Mouse (Mus musculus) forebrain, embryonic 12.5 days (tissue): ENCODE data around the gene Gm5136. TPM values are rescaled to one million over a fixed set of nuclear protein-coding genes. Genes with fewer than 3 reads are reported as not detected.

Experiments used
- ATAC-seq: fragments of 200-750 bp; cut with Nextera tagmentation; 2 replicates; pipeline ENCODE4 v1.8.0; 2017; ENCODE audit warnings: moderate TSS enrichment; ENCODE audit not compliant: low FRiP score
- H3K27ac ChIP-seq: fragments of 300-500 bp; sonication (generic); 2 replicates; pipeline ENCODE4 v1.5.1; 2016; ENCODE audit warnings: mild to moderate bottlenecking
- H3K27me3 ChIP-seq: fragments of 300-500 bp; sonication (generic); 2 replicates; pipeline ENCODE4 v1.6.1; 2016; ENCODE audit warnings: mild to moderate bottlenecking
- H3K36me3 ChIP-seq: fragments of 300-500 bp; sonication (generic); replicated peaks from 2 replicates; pipeline ENCODE4 v1.6.1; 2016; ENCODE audit warnings: mild to moderate bottlenecking
- H3K4me1 ChIP-seq: fragments of 300-500 bp; sonication (generic); 2 replicates; pipeline ENCODE4 v1.6.1; 2016
- H3K4me2 ChIP-seq: fragments of 300-500 bp; sonication (generic); 2 replicates; pipeline ENCODE4 v1.6.1; 2016; ENCODE audit warnings: mild to moderate bottlenecking, moderate library complexity
- H3K4me3 ChIP-seq: fragments of 300-500 bp; sonication (generic); replicated peaks from 2 replicates; pipeline ENCODE4 v1.5.1; 2016; ENCODE audit warnings: mild to moderate bottlenecking
- H3K9ac ChIP-seq: fragments of 300-500 bp; sonication (generic); 2 replicates; pipeline ENCODE4 v1.6.1; 2016; ENCODE audit warnings: mild to moderate bottlenecking
- H3K9me3 ChIP-seq: fragments of 300-500 bp; sonication (generic); 2 replicates; pipeline ENCODE4 v1.6.1; 2016
- whole genome bisulfite sequencing: fragments of 180-500 bp; shearing (Covaris S2); methylation state at CpG from one replicate; pipeline ENCODE4 v1.1.7; 2016; 5-methylcytosine and 5-hydroxymethylcytosine counted together
- polyA plus RNA-seq: library from polyadenylated mRNA; unstranded; fragments of >200 nt; fragmentation: Nextera tagmentation; extraction: Ambion mirVana; gene quantifications from 2 replicates; pipeline ENCODE4 v1.2.1, GENCODE M21; 2016

Gene Gm5136
- polyA plus RNA-seq, 1 experiment from 2014 or later = 0.13 TPM

- 58% methylated on average over 14 of the region's 14 CpGs for WGBS
- H3K4me1 ChIP-seq = peaks cover 17% of the 10 kb centered on the region
- H3K27ac ChIP-seq = peak overlapping the region; percentile 46; the same call in 1 of the 2 replicates
- H3K4me2 ChIP-seq = no peak overlapping the region
- H3K9me3 ChIP-seq = no peaks in the 10 kb centered on the region
- H3K27me3 ChIP-seq = no peaks in the 10 kb centered on the region
- ATAC-seq = peak; percentile 70
- no peak overlapping the region for H3K4me3 ChIP-seq
- no peak overlapping the region for H3K9ac ChIP-seq
- no peaks in the 10 kb centered on the region for H3K36me3 ChIP-seq
Measured at GRCm38 (mm10) chr10:108679675-108680390, 20.1 kb downstream of the Gm5136 start.

DNA sequence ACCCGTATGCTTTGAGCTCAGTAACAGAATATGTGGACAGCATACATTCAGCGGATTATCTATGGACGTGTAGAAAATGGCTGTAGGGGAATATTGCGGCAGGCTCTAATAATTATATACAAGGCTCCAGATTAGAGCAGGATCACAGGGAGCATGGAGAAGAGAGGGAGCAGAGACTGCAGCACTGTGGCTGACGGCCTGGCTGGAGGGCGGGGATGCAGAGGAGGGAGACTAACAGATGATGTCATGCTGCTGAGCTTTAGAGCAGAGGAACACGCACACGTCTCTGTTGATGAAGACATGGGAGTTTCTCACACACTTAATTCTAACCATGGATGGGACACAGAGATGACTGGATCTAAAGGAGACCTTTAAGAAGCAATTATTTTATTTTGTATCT is 22.9 kb downstream of the Gm5136 start:
- H3K4me2 ChIP-seq = no peak overlapping the region
- H3K27me3 ChIP-seq = no peaks in the 10 kb centered on the region
- no peak for ATAC-seq
- no peaks in the 10 kb centered on the region for H3K36me3 ChIP-seq
- no peak overlapping the region for H3K4me3 ChIP-seq
- 80% methylated on average over 8 of the region's 8 CpGs for WGBS
- no peaks in the 10 kb centered on the region for H3K9me3 ChIP-seq
- H3K9ac ChIP-seq = no peak overlapping the region
- no peak overlapping the region for H3K27ac ChIP-seq
- H3K4me1 ChIP-seq = peaks cover 17% of the 10 kb centered on the region

DNA sequence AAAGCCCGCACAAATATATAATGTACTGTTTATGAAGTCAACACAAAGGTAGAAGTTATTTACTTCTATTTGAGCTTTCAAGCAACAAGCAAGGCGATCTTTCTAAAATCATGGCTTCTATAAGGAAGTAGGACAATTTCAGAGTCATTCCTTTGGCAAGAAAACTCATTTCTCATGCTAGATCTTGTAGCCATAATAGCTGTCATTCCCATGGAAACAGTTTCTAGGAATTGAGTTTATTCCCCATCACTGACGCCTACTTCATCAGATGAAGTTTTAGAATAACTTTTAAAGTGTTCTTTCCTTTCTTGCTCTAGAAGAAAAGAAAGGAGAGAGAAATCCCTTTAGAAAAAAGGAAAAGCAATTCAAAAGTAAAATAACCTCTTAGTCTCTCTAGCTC is 31.0 kb downstream of the Gm5136 start:
- 88% methylated on average over 3 of the region's 3 CpGs for WGBS
- Histone ChIP-seq H3K9ac (no peak overlapping the region), H3K36me3 (no peaks in the 10 kb centered on the region), H3K27ac (no peak overlapping the region), H3K4me3 (no peak overlapping the region), H3K4me1 (no peaks in the 10 kb centered on the region), H3K9me3 (no peaks in the 10 kb centered on the region), H3K27me3 (no peaks in the 10 kb centered on the region), H3K4me2 (no peak overlapping the region)
- no peak for ATAC-seq

- 78% methylated on average over 3 of the region's 3 CpGs for WGBS
- Histone ChIP-seq H3K27me3 (no peaks in the 10 kb centered on the region), H3K27ac (no peak overlapping the region), H3K36me3 (no peaks in the 10 kb centered on the region), H3K9me3 (no peaks in the 10 kb centered on the region), H3K9ac (no peak overlapping the region), H3K4me1 (no peaks in the 10 kb centered on the region), H3K4me3 (no peak overlapping the region), H3K4me2 (no peak overlapping the region)
- no peak for ATAC-seq
Measured at GRCm38 (mm10) chr10:108660295-108660694, 39.7 kb downstream of the Gm5136 start.

GRCm38 (mm10) chr10:108658300-108658699 is 41.7 kb downstream of the Gm5136 start:
- no peak for ATAC-seq
- no peaks in the 10 kb centered on the region for H3K27me3 ChIP-seq
- WGBS = 78% methylated on average over 2 of the region's 2 CpGs

GRCm38 (mm10) chr10:108657669-108658068 is 42.3 kb downstream of the Gm5136 start:
- H3K27ac ChIP-seq = no peak overlapping the region
- no peak for ATAC-seq
- H3K9ac ChIP-seq = no peak overlapping the region
- H3K4me3 ChIP-seq = no peak overlapping the region
- H3K9me3 ChIP-seq = no peaks in the 10 kb centered on the region
- no peak overlapping the region for H3K4me2 ChIP-seq
- H3K36me3 ChIP-seq = no peaks in the 10 kb centered on the region
- no peaks in the 10 kb centered on the region for H3K4me1 ChIP-seq
- no peaks in the 10 kb centered on the region for H3K27me3 ChIP-seq

More at GRCm38 (mm10) chr10:108658300-108658699, 41.7 kb downstream of the Gm5136 start:
- no peaks in the 10 kb centered on the region for H3K9me3 ChIP-seq
- no peak overlapping the region for H3K9ac ChIP-seq
- H3K4me1 ChIP-seq = no peaks in the 10 kb centered on the region
- no peaks in the 10 kb centered on the region for H3K36me3 ChIP-seq
- no peak overlapping the region for H3K27ac ChIP-seq
- H3K4me2 ChIP-seq = no peak overlapping the region
- no peak overlapping the region for H3K4me3 ChIP-seq

DNA sequence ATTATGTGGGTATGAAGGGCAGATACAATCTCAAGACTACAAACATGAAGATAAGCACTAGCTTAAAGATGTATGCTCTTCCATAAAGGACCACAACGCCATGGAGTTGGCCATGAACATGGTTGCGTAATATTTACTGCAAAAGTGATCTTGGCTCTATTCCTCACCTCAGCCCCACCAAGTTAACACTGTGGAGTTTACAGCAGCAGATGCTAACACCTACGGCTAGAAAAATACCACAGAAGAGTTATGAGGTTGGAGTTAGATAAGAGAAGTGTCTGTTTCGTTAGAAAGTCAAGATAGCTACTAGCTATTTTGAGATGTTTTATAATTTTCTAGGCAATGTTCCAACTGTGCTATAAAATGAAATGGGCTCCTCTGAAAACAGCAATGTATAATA is 43.1 kb downstream of the Gm5136 start:
- Histone ChIP-seq H3K4me2 (no peak overlapping the region), H3K9me3 (no peaks in the 10 kb centered on the region), H3K27me3 (no peaks in the 10 kb centered on the region), H3K4me3 (no peak overlapping the region), H3K9ac (no peak overlapping the region), H3K4me1 (no peaks in the 10 kb centered on the region), H3K36me3 (no peaks in the 10 kb centered on the region), H3K27ac (no peak overlapping the region)
- 94% methylated on average over 4 of the region's 4 CpGs for WGBS
- ATAC-seq = no peak

DNA sequence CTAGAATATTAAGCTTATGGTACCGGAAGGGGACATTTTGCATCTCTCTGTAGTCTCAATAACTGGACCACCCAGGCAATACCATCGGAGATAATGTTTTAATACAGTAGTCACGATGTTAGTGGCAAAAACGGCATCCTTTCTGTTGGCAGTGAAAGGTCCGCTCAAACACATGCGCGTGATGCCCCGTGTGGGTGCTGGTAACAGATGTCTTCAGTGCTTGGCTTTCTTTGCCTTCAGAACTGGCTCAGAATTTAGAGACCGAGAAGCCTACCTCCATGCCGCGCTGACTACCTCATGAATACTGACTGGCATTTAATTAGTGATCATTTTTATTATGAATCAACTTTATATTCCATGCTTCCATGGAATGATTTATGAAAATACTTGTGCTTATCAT is 44.9 kb downstream of the Gm5136 start:
- WGBS = 97% methylated on average over 11 of the region's 11 CpGs
- H3K4me1 ChIP-seq = no peaks in the 10 kb centered on the region
- no peak for ATAC-seq

DNA sequence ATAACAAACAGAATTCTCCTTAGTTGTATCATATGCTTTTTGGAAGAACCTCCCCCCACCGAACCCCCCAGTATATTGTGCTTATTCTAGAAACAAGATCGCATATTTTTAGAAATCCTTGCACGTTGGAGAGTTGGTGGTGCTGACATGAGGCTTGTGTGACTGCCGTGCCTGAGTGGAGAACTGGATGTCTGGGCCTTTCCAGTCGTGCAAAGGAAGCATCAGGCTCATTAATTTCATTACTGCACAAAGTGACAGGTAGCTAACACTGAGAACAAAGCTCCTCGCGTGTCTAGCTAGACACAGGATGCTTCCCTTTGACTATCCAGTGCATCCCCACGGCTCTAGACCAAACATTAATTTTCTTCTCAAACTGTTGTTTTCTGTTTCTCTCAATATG is 47.1 kb downstream of the Gm5136 start:
- Histone ChIP-seq H3K4me2 (no peak overlapping the region), H3K4me1 (no peaks in the 10 kb centered on the region), H3K9ac (no peak overlapping the region), H3K4me3 (no peak overlapping the region), H3K27ac (no peak overlapping the region), H3K36me3 (no peaks in the 10 kb centered on the region), H3K9me3 (no peaks in the 10 kb centered on the region), H3K27me3 (no peaks in the 10 kb centered on the region)
- no peak for ATAC-seq
- 73% methylated on average over 8 of the region's 8 CpGs for WGBS

More for the DNA sequence above, 44.9 kb downstream of the Gm5136 start:
- Histone ChIP-seq H3K27me3 (no peaks in the 10 kb centered on the region), H3K9me3 (no peaks in the 10 kb centered on the region), H3K4me3 (no peak overlapping the region), H3K9ac (no peak overlapping the region), H3K27ac (no peak overlapping the region), H3K36me3 (no peaks in the 10 kb centered on the region), H3K4me2 (no peak overlapping the region)

- H3K27ac ChIP-seq = no peak overlapping the region
- H3K9ac ChIP-seq = no peak overlapping the region
- no peak overlapping the region for H3K4me2 ChIP-seq
- WGBS = 89% methylated on average over 8 of the region's 8 CpGs
- no peaks in the 10 kb centered on the region for H3K9me3 ChIP-seq
- no peaks in the 10 kb centered on the region for H3K36me3 ChIP-seq
- no peaks in the 10 kb centered on the region for H3K27me3 ChIP-seq
- H3K4me3 ChIP-seq = no peak overlapping the region
- no peak for ATAC-seq
- H3K4me1 ChIP-seq = no peaks in the 10 kb centered on the region
Measured at GRCm38 (mm10) chr10:108652066-108652465, 47.9 kb downstream of the Gm5136 start.

- Histone ChIP-seq H3K4me1 (no peaks in the 10 kb centered on the region), H3K9me3 (no peaks in the 10 kb centered on the region), H3K27ac (no peak overlapping the region), H3K9ac (no peak overlapping the region), H3K4me2 (no peak overlapping the region), H3K4me3 (no peak overlapping the region), H3K27me3 (no peaks in the 10 kb centered on the region), H3K36me3 (no peaks in the 10 kb centered on the region)
- no peak for ATAC-seq
- 75% methylated on average over 7 of the region's 7 CpGs for WGBS
Measured at GRCm38 (mm10) chr10:108649174-108649573, 50.8 kb downstream of the Gm5136 start.
